Mouse (Mus musculus) G1E-ER4 (cell line): Measurements from ENCODE around the gene Gm10577. TPM values are rescaled to one million over a fixed set of nuclear protein-coding genes. Genes with fewer than 3 reads are reported as not detected.

Experiments used
- GATA1 ChIP-seq: IDR thresholded peaks from one replicate; pipeline ENCODE4 v1.8.0; 2012; ENCODE audit warnings: low read length, inconsistent platforms
- polyA plus RNA-seq: library from polyadenylated mRNA; stranded (reverse); fragments of >175 nt; gene quantifications from 2 replicates; pipeline ENCODE4 v1.2.3, GENCODE M21; 2012

The Gm10577 gene
- polyA plus RNA-seq, 1 experiment = not detected

DNA sequence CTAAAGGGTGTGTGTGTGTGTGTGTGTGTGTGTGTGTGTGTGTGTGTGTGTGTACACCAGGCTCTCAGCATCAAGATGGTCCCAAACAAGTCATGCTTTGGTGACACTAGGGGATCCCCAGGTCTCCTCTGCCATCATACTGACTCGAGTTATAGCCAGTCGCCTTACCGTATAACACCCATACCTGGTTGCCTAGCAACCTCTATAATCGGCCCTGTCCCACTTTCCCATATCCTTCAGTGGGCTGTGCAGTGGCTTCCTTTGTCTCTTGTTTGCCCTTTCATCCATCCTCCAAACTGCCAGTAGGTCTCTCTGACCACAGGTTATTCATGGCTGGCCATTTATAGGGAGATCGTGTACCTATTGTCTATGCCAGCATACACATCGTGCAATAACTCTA lies 19.4 kb downstream of the Gm10577 start:
- no peak for TF ChIP-seq GATA1

DNA sequence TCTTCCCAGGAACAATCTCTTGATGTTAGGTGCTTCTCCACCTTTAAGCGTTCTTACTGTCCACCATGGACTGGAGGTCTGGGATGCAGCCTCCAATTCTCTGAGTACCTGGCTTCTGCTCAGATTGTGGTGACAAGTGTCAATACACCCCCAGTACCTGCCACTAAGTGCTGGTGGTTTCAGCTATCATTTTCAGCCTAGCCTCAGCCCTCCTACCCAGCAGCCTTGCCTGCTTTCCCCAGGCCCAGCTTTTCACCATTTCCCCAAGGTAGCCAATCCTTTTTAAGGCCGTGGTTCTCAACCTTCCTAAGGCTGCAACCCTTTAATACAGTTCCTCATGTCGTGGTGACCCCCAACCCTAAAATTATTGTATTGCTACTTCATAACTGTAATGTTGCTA lies 19.9 kb downstream of the Gm10577 start:
- TF ChIP-seq GATA1 = no peak

GRCm38 (mm10) chr4:100998906-100999305 lies 21.6 kb downstream of the Gm10577 start:
- TF ChIP-seq GATA1 = no peak

- TF ChIP-seq GATA1 = no peak
Observed at GRCm38 (mm10) chr4:100998145-100998544, 22.4 kb downstream of the Gm10577 start.

- no peak for TF ChIP-seq GATA1
Observed at GRCm38 (mm10) chr4:100996060-100996651, 24.3 kb downstream of the Gm10577 start.

DNA sequence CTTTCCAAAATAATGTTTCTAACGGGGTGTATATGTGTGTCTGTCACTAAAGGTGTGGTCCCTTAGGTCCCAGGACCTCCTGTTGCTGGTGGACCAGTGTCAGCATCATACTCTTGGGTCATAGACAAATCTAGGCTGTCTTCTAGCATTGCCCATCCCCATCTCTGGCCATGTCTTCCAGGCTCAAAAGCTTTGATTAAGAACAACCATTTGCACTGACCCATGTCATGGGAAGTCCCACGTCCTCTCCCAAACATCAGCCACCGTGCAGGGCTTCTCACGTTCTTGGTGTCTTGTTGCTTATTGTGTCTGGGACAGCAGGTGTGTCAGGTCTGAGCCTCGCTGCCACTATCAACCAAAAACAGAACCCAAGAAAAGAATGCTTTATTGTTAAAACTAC lies 24.9 kb downstream of the Gm10577 start:
- no peak for TF ChIP-seq GATA1

DNA sequence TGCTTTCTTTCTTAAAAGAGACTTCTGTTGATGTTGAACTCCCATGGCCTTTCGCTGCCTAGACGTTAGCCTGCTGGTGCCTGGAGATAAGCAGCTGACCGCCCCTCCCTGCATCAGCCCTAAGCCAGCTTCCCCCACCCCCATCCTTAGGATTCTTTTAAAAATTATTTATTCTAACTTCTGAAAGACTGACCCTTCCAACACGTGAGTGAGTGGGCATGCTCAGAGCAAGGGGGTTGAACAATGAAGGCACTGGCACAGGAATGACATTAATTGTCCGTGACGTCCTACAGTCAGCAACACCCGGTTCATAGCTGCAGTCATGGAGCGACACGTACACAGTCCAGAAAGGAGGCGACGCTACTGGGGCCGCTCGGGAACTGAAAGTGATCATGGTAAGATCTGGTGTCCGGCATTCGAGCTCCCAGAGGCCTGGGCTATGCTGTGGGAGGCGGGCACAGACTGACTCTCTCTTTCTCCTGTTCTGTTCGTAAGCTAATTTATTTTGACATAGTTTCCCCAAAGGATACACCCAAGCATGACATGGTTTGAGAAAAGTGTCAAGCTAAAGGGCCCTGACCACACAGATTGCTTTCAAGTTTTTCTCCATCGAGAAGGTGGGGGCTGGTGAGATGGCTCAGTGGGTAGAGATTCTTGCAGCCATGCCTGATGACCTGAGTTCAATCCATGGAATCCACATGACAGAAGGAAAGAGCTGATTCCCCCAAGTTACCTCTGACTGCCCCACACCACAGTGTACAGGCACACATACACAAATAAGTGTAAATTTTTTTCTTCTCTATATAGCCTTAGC lies 25.8 kb downstream of the Gm10577 start:
- no peak for TF ChIP-seq GATA1

DNA sequence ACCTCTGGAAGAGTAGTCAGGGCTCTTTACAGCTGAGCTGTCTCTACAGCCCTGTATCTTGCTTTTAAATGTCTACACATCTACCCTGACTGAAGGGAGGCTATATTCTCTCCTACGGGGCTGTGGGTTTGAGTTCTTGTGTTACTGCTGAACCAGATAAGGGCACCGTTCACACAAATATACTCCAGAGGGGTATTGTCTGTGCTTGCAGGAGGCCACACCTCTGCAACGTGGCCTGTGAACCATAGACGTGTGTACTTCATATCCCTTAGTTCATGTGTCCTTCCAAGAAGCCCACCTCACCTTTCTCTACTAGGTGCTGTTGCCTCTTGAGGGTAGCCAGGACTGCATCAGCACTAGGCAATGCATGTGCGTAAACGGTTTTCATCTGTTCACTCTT lies 28.4 kb downstream of the Gm10577 start:
- TF ChIP-seq GATA1 = no peak

DNA sequence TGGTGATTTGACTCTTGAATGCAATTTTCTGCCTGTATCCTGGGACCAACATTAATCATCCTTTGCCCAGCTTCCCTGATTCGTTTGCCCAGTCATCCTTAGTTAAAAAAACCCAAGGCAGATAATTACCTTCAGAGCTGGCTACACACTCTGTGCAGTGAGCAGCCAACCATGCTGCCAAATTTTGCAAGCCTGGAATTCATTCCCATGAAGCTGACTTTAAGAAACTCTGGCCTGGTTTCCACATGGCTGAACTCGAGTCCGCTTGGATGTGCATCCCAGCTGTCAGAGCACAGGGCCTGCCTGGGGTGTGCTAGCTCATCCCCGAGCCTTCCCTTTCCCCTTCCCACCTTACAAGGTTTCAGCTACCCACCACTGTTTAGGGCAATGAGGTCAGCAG lies 29.5 kb downstream of the Gm10577 start:
- TF ChIP-seq GATA1 = no peak

GRCm38 (mm10) chr4:100988231-100988799 lies 32.2 kb downstream of the Gm10577 start:
- TF ChIP-seq GATA1 = no peak

- no peak for TF ChIP-seq GATA1
Observed at GRCm38 (mm10) chr4:100987187-100987586, 33.3 kb downstream of the Gm10577 start.

DNA sequence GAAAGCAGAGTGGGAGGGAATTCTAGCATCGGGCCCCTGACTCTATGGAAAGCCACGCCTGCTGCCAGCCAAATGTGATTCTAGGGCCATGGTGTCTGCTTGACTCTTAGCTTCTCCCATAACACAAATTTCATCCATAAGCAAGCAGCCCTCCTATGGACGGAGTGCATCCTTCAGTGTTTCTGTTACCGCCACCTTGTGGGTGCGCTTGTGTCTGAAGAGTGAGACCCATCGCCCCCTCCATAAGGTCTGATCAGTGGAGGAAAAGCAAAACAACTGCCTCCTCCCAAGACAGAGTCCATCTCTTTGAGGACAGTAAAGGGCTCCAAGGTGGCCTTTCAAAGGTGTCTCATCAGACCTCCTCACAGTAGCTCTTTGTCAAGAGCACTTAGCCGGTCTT lies 43.0 kb downstream of the Gm10577 start:
- TF ChIP-seq GATA1 = no peak

GRCm38 (mm10) chr4:100974455-100975035 lies 46.0 kb downstream of the Gm10577 start:
- no peak for TF ChIP-seq GATA1

GRCm38 (mm10) chr4:100973641-100974454 lies 46.6 kb downstream of the Gm10577 start:
- no peak for TF ChIP-seq GATA1

Other genes starting within 250 kb of the Gm10577 start
- gene Cachd1, start 244.0 kb downstream of the Gm10577 start, polyA plus RNA-seq = 20.0 and 59.7 TPM in 2 replicates
- gene Raver2, start 48.3 kb upstream of the Gm10577 start, polyA plus RNA-seq = not detected in 2 replicates
- 221 and 258 TPM in 2 replicates for gene Jak1, start 244.6 kb upstream of the Gm10577 start, polyA plus RNA-seq